Mouse (Mus musculus) kidney, adult 11 months (tissue): ENCODE results near the gene Acsm3.

Experiments used
- DNase-seq: peaks from one replicate; pipeline ENCODE4 v3.0.0; 2022

The Acsm3 gene

DNA sequence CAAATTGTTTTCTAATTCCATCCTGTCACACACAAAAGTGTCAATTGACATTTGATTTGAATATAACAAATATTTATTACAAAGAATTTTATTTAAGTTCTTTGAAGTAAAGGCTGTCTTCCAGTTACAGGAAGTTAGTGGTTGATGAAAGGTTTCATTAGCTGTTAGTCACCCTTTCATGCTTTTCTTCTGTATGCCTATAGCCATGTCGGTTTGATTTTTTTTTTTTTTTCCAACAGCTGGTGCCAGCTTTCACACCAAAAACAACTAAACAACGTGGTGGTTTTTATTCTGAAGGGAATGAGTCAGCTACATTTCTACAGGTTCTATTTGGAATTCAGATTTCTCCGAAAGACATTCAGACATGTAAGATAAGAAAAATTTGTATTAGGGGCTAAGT is 40.3 kb downstream of the Acsm3 start:
- DNase-seq, result no peak

DNA sequence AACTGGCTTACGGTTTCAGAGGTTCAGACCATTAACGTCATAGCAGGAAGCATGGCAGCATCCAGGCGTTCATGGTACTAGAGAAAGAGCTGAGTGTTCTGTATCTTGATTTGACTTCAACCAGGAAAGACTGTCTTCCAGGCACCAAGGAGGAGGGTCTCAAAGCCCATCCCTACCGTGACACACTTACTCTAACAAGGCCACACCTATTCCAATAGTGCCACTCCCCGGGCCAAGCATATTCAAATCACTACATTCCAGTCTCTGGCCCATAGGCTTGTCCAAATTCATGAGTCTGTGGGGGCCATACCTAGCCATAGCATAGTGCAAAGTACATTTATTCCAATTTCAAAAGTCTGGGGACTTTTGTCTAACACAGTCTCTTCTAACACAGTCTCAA is 46.7 kb downstream of the Acsm3 start:
- DNase-seq, result no peak

DNA sequence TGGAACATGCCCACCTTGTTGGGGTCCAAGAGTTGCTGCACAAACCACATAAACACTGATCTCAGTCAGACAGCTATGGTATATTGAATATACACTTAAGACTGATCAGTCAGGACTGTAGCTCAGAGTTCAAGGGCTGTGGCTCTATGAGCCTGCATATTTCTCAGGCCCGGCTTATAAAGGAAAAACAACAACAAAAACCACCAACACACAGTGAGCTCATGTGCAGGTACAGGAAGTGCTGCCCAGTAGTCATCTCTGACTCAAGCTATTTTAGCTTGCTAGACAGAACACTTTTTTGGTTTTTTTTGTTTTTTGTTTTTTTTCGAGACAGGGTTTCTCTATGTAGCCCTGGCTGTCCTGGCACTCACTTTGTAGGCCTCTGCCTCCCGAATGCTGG is 48.0 kb downstream of the Acsm3 start:
- no peak for DNase-seq

DNA sequence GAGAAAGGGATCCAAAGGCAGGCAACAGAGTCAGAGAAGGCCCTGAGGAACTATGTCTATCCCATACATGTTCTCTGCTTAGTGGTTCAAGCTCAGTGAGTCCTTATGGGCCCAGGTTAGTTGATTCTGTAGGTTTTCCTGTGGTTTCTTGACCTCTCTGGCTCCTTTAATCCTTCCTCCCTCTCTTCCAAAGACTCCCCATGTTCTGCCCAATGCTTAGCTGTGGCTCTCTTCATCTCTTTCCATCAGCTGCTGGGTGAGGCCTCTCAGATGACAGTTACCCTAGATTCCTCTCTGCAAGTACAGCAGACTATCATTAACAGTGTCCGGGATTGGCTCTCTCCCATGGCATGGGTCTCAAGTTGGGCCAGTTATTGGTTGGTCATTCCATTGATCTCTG is 74.6 kb downstream of the Acsm3 start:
- DNase-seq, result no peak

DNA sequence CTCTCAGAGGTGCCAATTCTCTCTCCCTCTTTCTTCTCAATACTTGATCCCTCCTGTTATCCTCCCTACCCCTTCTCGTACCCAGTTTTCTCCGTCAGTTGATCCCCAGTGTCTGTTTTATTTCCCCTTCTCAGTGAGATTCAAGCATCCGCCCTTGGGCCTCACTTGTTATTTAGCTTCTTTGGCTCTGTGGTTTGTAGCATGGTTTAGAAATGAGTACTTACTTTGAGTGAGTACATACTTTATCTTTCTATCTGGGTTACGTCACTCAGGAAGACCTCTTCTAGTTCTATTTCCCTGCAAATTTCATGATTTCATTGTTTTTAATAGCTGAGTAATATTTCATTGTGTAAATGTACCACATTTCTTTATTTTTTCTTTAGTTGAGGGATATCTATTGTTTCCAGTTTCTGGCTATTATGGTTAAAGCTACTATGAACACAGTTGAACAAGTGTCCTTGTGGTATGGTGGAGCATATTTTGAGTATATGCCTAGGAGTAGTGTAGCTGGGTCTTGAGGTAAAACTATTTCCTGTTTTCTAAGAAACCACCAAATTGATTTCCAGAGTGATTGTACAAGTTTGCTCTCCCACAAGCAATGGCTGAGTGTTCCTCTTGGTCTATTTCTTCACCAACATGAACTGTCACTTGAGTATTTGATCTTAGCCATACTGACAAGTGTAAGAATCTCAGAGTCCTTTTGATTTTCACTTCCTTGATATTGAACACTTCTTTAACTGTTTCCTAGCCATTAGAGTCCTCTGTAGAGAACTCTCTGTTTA is 75.5 kb downstream of the Acsm3 start:
- no peak for DNase-seq
